23 mouse cellular contexts compared by ENCODE assay signal in genomic region chr5:64555931-64556330, GRCm38 (mm10).
DNase-seq lines count a peak whose midpoint lies in the region; ATAC-seq and TF ChIP-seq lines count a peak whose summit lies in the region.
"Had no signal": no experiment of that assay in that cellular context is flagged by ENCODE, and none has a peak within 500 bp of the region (broad histone marks: within the 10 kb centered on the region; RNA-seq: fewer than 3 reads in every experiment).

No protein-coding gene starts in this region.

- no peak overlapping the region for H3K27ac ChIP-seq in spleen, adult 2 months (ENCODE audit: insufficient read depth, low read length)
- H3K27ac ChIP-seq: embryonic facial prominence, embryonic 10.5 days; embryonic facial prominence, embryonic 13.5 days; forebrain, embryonic 12.5 days; forebrain, embryonic 15.5 days; heart, embryonic 13.5 days; hindbrain, embryonic 12.5 days; hindbrain, embryonic 15.5 days had no signal

- peak; percentile 12 to 14 for DNase-seq in spleen, adult 2 months (ENCODE audit: low read depth in 1 of 2, low spot score in 2 of 2)
- DNase-seq in spleen, postnatal 14 days (ENCODE audit: low spot score in 2 of 2): no peak
- peak; percentile 54 to 61 for DNase-seq in B cell, adult 2 months
- DNase-seq in cerebellum, adult 9-10 months: no peak
- DNase-seq in left cerebral cortex, adult 18-20 months (ENCODE audit: low spot score in 2 of 2): no peak
- DNase-seq: adrenal gland, adult 2 months; adrenal gland, postnatal 14 days; cerebellum, adult 11 months; cerebellum, adult 2 months; cerebellum, postnatal 10 days; cerebellum, postnatal 36 days; embryo, embryonic 11 days; gastrocnemius, postnatal 10 days; gastrocnemius, postnatal 36 days had no signal

- H3K4me1 ChIP-seq in spleen, adult 2 months (ENCODE audit: control insufficient read depth, insufficient read depth, insufficient read length): peaks cover 3% of the 10 kb centered on the region; the same call in 1 of the 2 replicates
- H3K4me1 ChIP-seq: embryonic facial prominence, embryonic 10.5 days; embryonic facial prominence, embryonic 13.5 days; forebrain, embryonic 12.5 days; forebrain, embryonic 15.5 days; heart, embryonic 13.5 days; hindbrain, embryonic 12.5 days; hindbrain, embryonic 15.5 days had no signal

- no peak for TF ChIP-seq POLR2A in spleen, adult 2 months (IDR thresholded peaks at IDR 0.05; ENCODE audit: low read depth, low read length)

- 57% methylated on average over 7 of the region's 7 CpGs for WGBS in spleen, adult 2 months

- no peaks in the 10 kb centered on the region for H3K27me3 ChIP-seq in spleen, adult 2 months (ENCODE audit: control insufficient read depth, insufficient read depth, low read length)
- H3K27me3 ChIP-seq: embryonic facial prominence, embryonic 13.5 days; forebrain, embryonic 12.5 days; forebrain, embryonic 15.5 days; heart, embryonic 13.5 days; hindbrain, embryonic 12.5 days; hindbrain, embryonic 15.5 days had no signal

- H3K36me3 ChIP-seq in spleen, adult 2 months (ENCODE audit: control insufficient read depth, insufficient read depth, low read length): no peaks in the 10 kb centered on the region
- H3K36me3 ChIP-seq: embryonic facial prominence, embryonic 10.5 days; embryonic facial prominence, embryonic 13.5 days; forebrain, embryonic 12.5 days; forebrain, embryonic 15.5 days; heart, embryonic 13.5 days; hindbrain, embryonic 12.5 days; hindbrain, embryonic 15.5 days had no signal

- ATAC-seq in neutrophil, adult 5-6 weeks (ENCODE audit: extremely low read depth, insufficient number of reproducible peaks, low FRiP score, poor library complexity, severe bottlenecking): peak; percentile 71
- ATAC-seq: forebrain, embryonic 15.5 days had no signal

- H3K4me3 ChIP-seq in spleen, adult 2 months (ENCODE audit: extremely low read depth, insufficient read depth, insufficient read length): no peak overlapping the region
- H3K4me3 ChIP-seq: embryonic facial prominence, embryonic 10.5 days; embryonic facial prominence, embryonic 13.5 days; erythroblast, embryonic 14.5 days; forebrain, embryonic 12.5 days; forebrain, embryonic 15.5 days; heart, embryonic 13.5 days; hindbrain, embryonic 12.5 days; hindbrain, embryonic 15.5 days had no signal

- no peak for TF ChIP-seq CTCF in spleen, adult 2 months (IDR thresholded peaks at IDR 0.05; ENCODE audit: extremely low read depth, insufficient read depth, insufficient read length, insufficient replicate concordance)

Comparison
In these comparisons a context has a peak if more than half of its experiments do, and no peak if none do; other contexts are left out.
1. DNase-seq: peak in spleen, adult 2 months (2 of 2) and B cell, adult 2 months (2 of 2); none in spleen, postnatal 14 days (0 of 2), cerebellum, adult 9-10 months (single experiment) and left cerebral cortex, adult 18-20 months (0 of 2).